Mouse (Mus musculus) fat pad, adult 2 months (tissue): ENCODE results near the gene Ptpn22.
"Not testable (repeated sequence)": the region's sequence is repeated elsewhere in the genome, so short reads cannot be mapped to it uniquely, and the experiment has no call there.

Experiments used
- DNase-seq: peaks from one replicate; pipeline ENCODE4 v3.0.0-alpha.2; 2011; ENCODE audit warnings: low read depth, low spot score; ENCODE audit errors: extremely low read depth

Gene Ptpn22

GRCm38 (mm10) chr3:103858881-103859801, at the start of gene Ptpn22:
Gene Ptpn22, plus strand, starts transcription at chr3:103859795.
- DNase-seq: no peak

DNA sequence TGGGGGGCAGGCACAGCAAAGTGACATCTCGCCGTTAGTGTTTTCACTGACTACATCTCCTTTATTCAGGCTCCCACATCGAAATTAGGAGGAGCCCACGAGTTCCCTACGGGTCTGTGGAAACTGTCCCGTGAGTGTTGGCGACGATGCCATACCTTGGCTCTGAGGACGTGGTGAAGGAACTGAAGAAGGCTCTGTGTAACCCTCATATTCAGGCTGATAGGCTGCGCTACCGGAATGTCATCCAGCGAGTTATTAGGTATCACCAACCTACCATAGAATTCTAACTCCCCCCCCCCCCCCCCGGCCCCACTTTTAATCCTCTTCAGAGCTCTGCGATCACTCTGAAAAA, 49.8 kb upstream of the Ptpn22 start:
- DNase-seq: no peak

DNA sequence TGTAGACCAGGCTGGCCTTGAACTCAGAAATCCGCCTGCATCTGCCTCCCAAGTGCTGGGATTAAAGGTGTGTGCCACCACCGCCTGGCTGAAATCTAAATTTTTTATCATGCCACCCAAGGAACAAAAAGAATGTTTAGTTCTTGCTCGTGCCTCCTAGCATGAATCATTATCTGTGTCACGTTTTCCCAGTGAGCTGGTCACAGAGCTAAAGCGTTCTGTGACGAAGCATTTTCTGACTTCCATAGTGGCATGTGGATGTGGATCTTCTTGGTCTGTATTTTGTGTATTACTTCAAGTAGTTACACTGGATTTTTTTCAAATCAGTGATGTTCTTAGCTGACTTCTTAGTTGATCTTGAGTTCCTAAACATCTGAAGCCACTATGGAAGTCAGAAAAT, 48.6 kb upstream of the Ptpn22 start:
- no peak for DNase-seq

DNA sequence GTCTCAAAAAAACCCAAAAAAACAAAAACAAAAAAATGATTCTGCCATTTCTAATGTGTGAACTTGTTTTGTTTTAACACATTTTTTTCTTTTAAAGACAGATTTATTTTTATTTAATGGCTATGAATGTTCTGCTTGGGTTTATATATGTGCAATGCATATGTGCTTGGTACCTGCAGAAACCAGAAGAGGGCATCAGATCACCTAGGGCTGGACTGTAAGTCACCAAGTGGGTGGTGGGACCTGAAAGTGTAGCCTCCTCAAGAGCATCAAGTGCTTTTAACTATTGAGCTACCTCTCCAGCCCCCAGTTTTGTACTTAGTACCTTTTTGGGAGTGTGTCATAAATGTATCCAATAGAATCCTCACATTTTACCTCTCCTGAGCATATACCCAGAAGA, 32.0 kb upstream of the Ptpn22 start:
- DNase-seq: no peak

DNA sequence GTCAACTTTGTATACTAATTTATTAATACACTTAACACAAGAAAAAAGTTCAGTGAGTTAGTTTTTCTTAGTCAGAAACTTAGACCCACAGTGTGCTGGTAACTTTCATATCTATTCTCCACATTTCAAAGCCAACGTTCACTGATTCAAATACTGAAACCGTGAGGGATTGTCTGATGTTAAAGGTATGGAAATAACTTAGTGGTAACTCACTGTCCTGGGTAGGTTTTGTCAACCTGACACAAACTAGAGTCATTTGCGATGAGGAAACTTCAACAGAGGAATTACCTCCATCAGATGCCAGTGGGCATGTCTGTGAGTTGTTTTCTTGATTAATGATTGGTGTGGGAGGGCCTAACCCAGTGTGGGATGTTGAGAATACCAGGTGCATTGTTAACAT, 30.6 kb upstream of the Ptpn22 start:
- no peak for DNase-seq

GRCm38 (mm10) chr3:103830681-103831080, 28.9 kb upstream of the Ptpn22 start:
- not testable (repeated sequence) for DNase-seq

GRCm38 (mm10) chr3:103831146-103831545, 28.4 kb upstream of the Ptpn22 start:
- no peak for DNase-seq

- DNase-seq: no peak
These were observed 27.2 kb upstream of the Ptpn22 start, which contains the start of gene Bcl2l15 for GRCm38 (mm10) chr3:103832426-103832825. Gene Bcl2l15, plus strand, starts transcription at chr3:103832601.

DNA sequence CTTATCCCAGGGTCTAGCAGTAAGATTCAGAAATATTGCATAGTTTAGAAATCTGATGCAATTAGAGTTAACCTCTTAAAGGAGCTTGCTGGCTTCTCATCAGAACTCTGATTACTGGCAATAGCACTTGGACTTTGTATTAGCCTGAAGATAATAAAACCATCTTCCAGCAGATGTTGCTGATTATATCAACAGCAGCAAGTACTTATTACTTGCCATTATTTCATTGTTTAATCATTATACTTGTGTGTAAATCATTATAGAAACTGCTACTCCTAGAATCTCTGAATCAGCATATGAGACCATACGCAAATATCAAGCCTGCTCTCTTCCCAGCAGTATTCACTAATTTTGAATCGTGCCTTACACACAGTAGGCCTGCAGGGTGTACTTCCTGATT, 25.6 kb upstream of the Ptpn22 start:
- DNase-seq: no peak

DNA sequence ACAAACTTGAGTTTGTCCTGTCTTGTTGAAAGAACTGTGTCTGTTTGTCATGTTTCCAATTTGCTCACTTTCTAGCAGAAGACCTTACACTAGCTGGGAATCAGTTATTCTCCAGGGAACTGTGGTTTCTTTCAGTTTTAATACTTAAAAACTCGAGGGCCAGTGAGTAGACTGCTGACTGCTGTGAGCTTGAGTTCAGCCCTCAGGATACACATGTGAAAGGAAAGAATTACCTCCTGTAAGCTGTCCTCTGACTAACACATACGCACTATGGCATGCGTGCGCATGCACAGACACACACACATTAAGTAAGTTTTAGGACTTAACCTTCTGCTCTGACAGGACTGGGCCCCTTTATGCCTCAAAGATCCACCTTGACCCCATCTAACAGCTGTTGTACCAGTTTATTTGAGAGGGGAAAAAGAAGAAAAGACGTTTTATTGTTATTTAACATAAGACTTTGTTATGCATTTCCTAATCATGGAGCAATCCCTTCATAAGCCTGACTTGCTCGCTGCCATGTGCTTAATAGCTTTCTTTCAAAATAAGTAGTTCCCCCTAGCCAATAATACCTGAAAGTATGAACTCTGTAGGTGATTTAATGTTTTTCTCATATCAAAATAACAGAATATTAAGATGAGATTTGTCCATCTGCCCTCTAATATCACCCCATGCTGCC, 24.2 kb upstream of the Ptpn22 start:
- peak; percentile 19 for DNase-seq

DNA sequence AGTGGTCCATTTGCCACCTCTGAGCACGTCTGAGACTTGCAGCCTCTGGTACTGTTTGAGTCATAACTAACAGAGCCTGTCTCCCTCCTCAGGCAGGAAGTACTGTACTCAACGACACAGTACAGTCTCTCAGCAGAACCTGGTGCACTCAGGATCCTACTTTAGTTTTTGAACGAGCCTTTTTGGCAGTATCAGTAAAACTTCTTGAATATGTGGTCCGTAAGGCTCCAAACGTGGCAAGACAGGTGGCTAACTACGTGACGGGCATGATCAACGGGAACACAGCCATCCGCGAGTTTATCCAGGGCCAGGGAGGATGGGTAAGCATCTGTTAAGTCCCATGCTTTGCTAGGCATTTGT, 23.7 kb upstream of the Ptpn22 start:
- no peak for DNase-seq

DNA sequence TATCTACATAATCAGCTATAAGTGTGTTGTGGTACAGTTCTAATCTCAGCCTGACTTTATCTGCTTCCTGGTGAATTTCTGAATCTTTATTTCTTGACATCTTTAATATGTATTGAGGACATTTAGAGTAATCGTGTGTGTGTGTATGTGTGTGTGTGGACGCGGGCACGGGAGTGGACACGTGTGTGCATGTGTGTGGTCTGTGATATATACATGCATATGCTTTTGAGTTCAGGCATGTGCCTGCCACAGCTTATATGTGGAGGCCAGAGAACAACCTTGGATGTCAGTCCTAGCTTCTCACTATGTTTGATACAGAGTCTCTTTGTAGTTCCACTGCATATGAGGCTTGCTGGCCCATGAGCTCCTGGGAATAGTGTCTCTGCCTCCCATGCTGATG, 23.1 kb upstream of the Ptpn22 start:
- no peak for DNase-seq

GRCm38 (mm10) chr3:103839711-103840110, 19.9 kb upstream of the Ptpn22 start:
- DNase-seq: no peak

GRCm38 (mm10) chr3:103840195-103840594, 19.4 kb upstream of the Ptpn22 start:
- not testable (repeated sequence) for DNase-seq

- not testable (repeated sequence) for DNase-seq
These were observed 18.6 kb upstream of the Ptpn22 start for GRCm38 (mm10) chr3:103840946-103841345.

DNA sequence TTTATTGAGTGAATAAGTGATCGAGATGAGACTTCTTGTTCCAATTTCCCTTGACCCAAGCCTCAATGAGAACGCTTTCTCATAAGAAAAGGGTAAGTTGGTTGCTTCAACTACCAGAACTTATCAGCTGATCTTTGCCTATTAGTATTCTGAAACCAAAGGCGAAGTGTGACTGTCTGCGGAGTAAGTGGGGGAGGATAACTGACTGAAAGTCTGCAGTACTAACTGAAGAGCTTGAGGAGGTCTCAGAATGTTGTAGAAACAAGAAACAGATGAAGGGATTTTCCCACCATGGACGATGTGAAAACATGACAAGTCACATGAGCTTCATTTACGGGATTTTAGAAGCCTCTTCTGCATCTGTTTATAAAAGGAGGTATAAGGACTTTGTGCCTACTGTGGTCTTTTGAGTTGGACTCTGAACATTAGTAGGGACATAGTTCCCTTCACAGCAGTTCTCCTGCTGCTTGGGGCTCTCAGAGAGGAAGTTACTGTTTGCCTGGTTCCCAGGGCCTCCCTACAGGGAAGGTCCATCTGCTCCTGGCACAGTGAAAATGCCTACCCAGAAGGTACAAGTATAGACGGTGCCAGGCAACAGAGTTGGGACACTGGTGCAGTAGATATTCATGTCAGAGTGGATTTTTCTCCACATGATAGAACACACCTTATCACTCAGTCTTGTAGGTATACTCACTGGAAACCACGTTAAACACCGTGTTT, 8.8 kb upstream of the Ptpn22 start:
- no peak for DNase-seq

DNA sequence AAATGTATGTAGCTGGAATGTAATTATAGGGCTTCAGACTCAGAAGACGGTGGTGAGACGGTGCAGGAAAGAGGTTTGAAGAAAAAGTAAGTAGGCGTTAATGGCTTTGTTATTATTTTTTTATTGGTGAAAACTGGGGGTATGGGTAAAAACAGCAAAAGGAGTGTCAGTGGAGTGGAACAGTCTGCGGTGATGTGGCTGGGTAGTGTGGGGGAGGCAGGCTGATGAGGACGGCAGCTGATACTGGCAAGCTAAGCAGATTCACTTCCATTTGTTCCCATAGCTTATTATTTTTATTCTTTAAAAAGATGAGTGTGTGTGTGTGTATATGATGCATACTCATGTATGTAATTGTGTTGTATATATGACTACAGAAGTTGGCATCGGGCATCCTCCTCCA, 8.1 kb upstream of the Ptpn22 start:
- no peak for DNase-seq

GRCm38 (mm10) chr3:103851882-103852281, 7.7 kb upstream of the Ptpn22 start:
- no peak for DNase-seq

- no peak for DNase-seq
These were observed 6.9 kb upstream of the Ptpn22 start for GRCm38 (mm10) chr3:103852565-103853299.

DNA sequence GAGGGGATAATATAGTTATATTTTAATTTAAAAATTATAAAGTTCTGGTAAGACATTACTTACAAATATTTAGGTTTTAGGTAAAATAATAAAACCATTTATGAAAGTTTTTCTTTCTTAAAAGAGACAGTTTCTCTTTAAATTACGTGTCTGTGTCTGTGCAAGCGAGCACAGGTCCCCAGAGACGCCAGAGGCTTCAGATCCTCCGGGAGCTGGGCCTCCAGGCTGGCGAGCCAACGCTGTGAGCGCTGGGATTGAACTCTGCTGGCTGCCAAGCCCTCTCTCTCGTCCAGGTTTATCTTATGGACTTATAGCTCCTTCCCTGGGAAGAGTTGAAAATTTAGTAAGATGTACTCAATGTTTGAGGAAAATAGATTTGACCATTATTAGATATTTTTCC, 5.8 kb upstream of the Ptpn22 start:
- DNase-seq: no peak
